Mouse (Mus musculus): Measurements from ENCODE around the gene 2900026A02Rik.
A peak's percentile ranks its signal among the peaks of the same experiment; 100 is the strongest.

The 2900026A02Rik gene

GRCm38 (mm10) chr5:113146656-113147055 is 74.4 kb downstream of the 2900026A02Rik start:
- DNase-seq = no peak

GRCm38 (mm10) chr5:113145171-113145570 is 75.9 kb downstream of the 2900026A02Rik start:
- peak in 1 of 2 experiments; percentile 9 for DNase-seq

GRCm38 (mm10) chr5:113142486-113142885 is 78.5 kb downstream of the 2900026A02Rik start:
- no peak for DNase-seq

- no peak for DNase-seq
Observed at GRCm38 (mm10) chr5:113142018-113142417, 79.0 kb downstream of the 2900026A02Rik start.

- DNase-seq = no peak
Observed at GRCm38 (mm10) chr5:113140872-113141271, 80.2 kb downstream of the 2900026A02Rik start.

DNA sequence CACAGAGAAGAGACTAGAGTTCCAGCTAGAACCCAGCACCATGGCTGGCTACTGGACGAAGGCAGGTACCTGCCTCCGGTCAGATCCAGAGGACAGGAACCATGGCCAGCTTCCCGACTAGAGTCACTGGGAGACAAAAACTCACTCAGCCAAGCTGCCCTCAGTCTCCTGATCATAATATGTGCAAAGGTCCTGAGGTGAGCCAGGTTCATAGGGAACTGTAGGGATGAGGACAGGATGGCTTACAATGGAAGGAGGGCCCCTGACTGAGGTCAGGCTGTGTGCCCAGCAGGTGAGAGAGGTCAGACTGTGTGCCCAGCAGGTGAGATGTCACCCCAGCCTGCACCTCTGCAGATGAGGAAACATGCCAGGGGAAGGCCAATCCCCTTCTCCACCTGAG is 81.0 kb downstream of the 2900026A02Rik start:
- no peak for DNase-seq

DNA sequence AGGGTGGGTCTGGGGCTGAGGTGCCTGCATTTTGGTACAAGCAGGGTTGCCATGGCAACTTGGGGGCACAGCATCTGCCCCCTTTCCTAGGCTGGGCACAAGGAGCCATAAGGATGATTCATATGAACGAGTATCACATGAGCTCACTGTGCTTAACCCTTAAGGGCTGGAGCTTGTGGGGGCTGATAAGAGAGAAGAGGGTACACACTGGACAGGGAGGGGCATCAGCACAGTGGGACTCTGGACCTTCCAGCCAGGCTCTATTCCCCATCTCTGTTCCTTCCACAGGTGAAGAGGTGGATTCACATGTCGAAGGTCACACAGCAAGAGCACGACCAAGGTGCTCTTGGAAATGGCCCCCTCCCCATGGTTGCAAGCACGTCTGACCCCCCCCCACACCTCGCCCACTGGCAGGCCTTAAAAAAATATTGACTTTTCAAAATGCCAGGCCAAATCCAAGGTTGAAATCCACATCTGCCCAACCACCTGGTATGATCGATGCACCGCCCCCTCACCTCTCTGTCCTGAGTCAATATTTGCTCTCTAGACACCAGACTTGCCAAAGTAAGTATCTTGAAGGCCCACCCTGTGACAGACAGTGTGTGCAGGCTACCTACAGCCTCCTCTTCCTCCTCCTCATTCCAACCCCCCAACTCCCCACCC is 81.8 kb downstream of the 2900026A02Rik start:
- no peak for DNase-seq

DNA sequence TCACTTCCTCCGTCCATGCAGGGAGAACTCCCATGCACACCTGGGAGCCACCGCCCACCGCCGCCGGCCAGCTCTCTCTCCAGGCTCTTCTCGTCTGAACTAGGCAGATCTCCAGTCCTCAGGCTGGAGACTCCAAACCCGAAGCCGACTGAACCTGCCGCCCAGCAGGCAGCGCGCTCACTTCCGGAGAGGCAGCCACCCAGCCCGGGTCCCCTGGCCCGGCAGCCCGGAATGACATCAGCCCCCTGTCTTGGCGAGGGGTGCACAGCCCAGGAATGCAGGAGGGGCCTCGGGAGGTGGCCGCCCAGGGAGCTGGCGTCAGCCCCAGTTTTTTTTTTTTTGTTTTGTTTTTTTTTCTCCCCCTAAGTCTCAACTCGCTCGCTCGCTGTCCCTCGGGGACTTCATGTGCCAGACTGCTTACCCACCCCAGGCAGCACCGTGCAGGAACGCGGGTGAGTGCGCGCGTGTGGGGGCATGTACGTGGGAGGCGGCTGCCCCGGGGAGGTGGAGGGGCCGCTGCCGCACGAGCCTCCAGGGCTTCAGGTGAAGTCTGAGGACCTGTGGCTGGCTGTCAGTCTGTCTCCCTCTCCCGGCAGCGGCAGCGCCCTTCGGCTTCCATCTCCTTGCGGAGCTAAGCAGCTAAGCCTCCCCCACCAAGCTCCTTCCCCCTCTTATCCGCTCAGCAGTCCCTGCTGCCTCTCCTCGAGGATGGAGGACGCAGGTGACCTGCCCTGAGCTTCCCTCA is 82.5 kb downstream of the 2900026A02Rik start:
- peak; percentile 41 to 50 for DNase-seq

- peak in 1 of 2 experiments; percentile 44 for DNase-seq
Observed at GRCm38 (mm10) chr5:113137691-113138318, 83.2 kb downstream of the 2900026A02Rik start.

DNA sequence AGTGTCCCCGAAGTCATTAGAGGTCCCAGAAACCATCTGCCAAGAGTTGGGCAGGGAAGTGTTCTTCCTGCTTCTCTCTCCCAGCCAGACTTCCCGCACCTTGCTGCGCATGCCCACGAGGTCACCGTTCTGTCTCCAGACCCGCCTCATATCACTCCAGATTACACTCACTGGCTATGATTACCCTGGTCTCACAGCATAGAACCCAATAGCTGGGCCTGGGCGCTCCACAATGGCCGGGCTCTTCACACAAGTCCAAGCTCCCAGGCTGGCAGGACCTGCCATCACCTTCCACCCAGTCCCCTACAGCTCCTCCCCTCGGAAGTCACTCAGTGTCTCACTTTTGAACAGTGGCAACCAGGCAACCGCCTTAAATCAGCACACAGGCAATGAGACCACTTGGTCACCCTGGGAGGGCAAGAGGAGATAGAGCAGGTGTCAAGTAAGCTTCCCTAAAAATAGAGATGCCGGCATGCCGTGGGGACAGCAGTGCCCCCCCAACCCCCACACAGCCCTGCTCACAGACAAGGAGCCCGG is 84.0 kb downstream of the 2900026A02Rik start:
- DNase-seq = no peak

- DNase-seq = no peak
Observed at GRCm38 (mm10) chr5:113135513-113135912, 85.5 kb downstream of the 2900026A02Rik start.

DNA sequence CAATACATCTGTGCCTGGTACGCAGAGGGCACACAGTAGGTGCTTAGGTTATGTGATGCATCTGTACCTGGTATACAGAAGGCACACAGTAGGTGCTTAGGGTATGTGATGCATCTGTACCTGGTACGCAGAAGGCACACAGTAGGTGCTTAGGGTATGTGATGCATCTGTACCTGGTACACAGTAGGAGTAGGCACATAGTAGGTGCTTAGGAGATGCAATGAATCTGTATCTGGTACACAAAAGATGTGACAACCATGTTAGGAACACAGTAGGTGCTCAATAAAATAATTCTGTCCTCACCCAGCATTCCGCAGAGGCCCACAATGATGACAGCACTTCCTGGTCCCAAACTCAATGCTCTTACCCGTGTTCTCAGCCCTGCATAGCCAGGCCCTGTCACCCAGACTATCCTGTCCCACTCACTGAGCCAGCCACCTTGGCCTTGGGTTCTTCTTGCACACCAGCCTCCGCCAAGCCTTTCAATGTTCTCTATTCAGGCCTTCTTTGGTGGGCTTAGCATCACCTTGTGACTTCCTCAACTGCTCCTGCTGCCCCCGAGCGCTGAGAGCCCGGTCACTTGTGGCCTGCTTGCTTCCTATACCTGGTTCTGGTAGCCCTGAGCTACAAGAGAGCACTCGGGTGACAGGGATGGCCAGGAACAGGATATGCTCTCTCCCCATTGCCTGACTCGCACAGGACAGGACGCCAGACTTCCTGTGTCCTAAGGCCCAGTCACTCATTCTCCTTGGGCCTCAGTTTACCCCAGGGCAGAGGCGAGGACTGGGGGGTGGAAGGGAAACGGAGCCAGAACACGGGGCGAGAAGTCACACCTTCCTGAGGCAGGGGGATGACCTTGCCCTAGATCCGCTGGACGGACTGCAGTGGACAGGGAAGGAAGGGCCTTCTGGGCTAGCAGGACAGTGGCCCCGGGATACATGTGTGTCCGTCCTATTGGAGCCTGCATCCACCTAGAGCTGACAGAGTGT is 87.0 kb downstream of the 2900026A02Rik start:
- DNase-seq = no peak

GRCm38 (mm10) chr5:113133080-113133491 is 88.0 kb downstream of the 2900026A02Rik start:
- DNase-seq = no peak

DNA sequence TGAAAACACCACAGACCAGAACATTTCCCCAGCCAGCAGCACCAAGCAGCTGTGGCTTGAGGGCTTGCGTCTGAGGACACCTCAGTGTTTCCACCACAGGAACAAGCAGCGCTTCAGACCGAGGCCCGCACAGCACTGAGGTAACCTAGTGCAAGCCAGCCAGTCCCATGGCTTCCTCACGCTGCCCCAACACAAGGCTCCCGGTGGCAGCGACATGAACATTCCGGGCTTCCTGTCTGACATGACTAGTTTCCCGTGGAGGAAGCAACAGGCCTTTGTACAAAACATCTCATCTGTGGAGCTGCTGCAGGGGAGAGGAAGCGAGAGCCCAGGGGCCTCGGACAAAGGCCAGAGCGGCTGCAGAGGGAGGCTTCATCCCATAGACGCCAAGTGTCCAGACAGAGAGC is 88.4 kb downstream of the 2900026A02Rik start:
- DNase-seq = no peak

DNA sequence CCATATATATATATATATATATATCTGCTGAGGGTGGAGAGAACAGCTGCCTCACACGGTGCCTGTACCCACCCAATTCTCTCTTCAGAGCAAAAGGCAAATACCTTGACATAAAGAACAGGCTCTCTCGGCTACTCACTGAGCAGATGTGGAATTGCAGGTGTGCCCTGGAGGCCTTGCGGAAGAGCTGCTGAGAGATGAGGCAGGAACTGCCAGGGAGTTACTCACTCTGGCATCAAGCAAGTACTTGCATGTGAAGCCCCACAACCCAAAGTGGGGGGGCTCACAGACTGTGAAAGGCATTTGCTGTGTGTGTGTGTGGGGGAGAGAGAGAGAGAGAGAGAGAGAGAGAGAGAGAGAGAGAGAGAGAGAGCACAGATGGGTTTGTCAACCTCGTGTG is 92.6 kb downstream of the 2900026A02Rik start:
- no peak for DNase-seq

GRCm38 (mm10) chr5:113126476-113126875 is 94.6 kb downstream of the 2900026A02Rik start:
- no peak for DNase-seq

GRCm38 (mm10) chr5:113123693-113124092 is 97.3 kb downstream of the 2900026A02Rik start:
- no peak for DNase-seq

- DNase-seq = no peak
Observed at GRCm38 (mm10) chr5:113122326-113123054, 98.5 kb downstream of the 2900026A02Rik start.

- no peak for DNase-seq
Observed at GRCm38 (mm10) chr5:113121591-113121875, 99.5 kb downstream of the 2900026A02Rik start.

DNA sequence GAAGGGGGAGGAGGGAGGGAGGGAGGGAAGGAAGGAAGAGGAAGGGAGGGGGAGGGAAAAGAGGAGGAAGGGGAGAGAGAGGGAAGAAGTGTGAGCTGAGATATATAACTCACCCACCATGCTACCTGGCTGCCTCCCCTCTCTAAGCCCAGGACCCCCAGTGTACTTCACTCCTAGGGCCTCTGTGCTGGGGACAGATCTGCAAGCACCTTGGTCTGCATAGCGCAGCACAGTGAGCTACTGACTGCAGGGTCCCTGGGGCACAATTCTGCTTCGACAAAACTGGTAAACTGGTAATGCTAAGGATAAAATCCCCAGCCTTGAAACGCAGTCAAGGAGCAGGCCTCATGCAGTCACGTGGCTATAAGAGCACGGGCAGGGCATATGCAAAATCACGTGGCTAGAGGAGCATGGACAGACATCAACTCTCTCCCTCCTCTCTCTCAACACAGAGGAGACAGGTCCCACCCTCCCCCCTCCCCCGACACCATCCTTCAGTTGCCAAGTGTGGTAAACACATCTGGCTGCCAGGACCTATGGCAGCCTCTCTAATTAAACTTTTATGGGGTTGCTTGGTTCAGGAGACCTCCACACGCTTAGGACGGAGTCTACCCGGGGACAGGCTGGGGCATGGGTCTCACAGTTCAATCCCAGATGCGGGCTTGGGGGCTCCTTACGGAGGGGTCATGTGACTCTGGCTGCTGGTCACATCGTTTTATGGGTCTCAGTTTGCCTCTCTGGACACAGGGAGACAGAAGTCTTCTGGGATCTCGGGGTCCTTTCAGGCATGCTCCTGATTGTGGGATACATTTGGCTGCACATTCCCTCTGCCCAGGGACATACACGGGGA is 100.1 kb downstream of the 2900026A02Rik start:
- DNase-seq = no peak
